In the genomic region with DNA sequence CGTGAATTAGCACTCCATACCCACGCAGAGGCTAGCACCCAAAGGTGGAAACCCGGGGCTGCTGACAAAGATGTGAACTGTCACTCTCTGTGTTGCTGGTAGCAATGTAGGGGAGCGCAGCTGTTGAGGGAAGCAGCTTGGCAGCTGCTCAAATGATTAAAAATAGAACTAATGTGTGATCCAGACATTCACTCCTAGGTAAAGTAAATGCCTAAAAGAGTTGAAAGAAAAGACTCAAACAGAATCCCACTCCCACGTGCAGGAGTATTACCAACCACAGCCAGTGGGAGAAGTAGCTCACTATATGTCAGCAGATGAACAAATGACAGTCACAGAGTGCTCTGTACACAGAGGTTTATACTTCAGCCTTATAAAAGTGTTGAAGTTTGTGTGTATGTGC, we compare ENCODE assay signal across 10 mouse cellular contexts.
DNase-seq lines count a peak whose midpoint lies in the region; ATAC-seq lines count a peak whose summit lies in the region.
"Had no signal": no experiment of that assay in that cellular context is flagged by ENCODE, and none has a peak within 500 bp of the region (broad histone marks: within the 10 kb centered on the region; RNA-seq: fewer than 3 reads in every experiment).

No protein-coding gene starts in this region.

- DNase-seq in layer of hippocampus, adult 11-12 months (ENCODE audit: low spot score), result peak; percentile 21
- no peak for DNase-seq in layer of hippocampus, postnatal 25 days (ENCODE audit: extremely low spot score in 1 of 2, low spot score in 1 of 2)
- DNase-seq in cerebellum, postnatal 14 days, result peak; percentile 27 to 50
- DNase-seq in right cerebral cortex, postnatal 10 days (ENCODE audit: low spot score in 2 of 2), result peak; percentile 32 to 59
- DNase-seq in lung, adult 18-20 months, result no peak
- no peak for DNase-seq in spleen, postnatal 36 days (ENCODE audit: low spot score in 2 of 2)
- DNase-seq: liver had no signal

- H3K9me3 ChIP-seq in heart, embryonic 13.5 days, result no peaks in the 10 kb centered on the region
- H3K9me3 ChIP-seq: midbrain, embryonic 13.5 days had no signal

- peaks cover 10% of the 10 kb centered on the region for H3K4me1 ChIP-seq in heart, embryonic 13.5 days
- H3K4me1 ChIP-seq: midbrain, embryonic 13.5 days had no signal

- no peak overlapping the region for H3K4me2 ChIP-seq in heart, embryonic 13.5 days
- H3K4me2 ChIP-seq: midbrain, embryonic 13.5 days had no signal

- no peaks in the 10 kb centered on the region for H3K27me3 ChIP-seq in heart, embryonic 13.5 days (replicated peaks)
- H3K27me3 ChIP-seq: midbrain, embryonic 13.5 days had no signal

- no peak overlapping the region for H3K4me3 ChIP-seq in heart, embryonic 13.5 days
- H3K4me3 ChIP-seq: midbrain, embryonic 13.5 days had no signal

- H3K9ac ChIP-seq in heart, embryonic 13.5 days, result no peak overlapping the region
- H3K9ac ChIP-seq: midbrain, embryonic 13.5 days had no signal

- no peaks in the 10 kb centered on the region for H3K36me3 ChIP-seq in heart, embryonic 13.5 days
- H3K36me3 ChIP-seq: midbrain, embryonic 13.5 days had no signal

- ATAC-seq in heart, embryonic 13.5 days (ENCODE audit: extremely low read depth, insufficient number of reproducible peaks, low FRiP score, low TSS enrichment), result no peak; the same call in 1 of the 2 replicates
- no peak for ATAC-seq in megakaryocyte, adult 5-6 weeks (ENCODE audit: poor library complexity, severe bottlenecking)
- ATAC-seq: midbrain, embryonic 13.5 days had no signal

- 28% methylated on average over 5 of the region's 5 CpGs for WGBS in heart, embryonic 13.5 days

- H3K27ac ChIP-seq in heart, embryonic 13.5 days (replicated peaks), result peak overlapping the region; percentile 48; the same call in 1 of the 2 replicates
- H3K27ac ChIP-seq: midbrain, embryonic 13.5 days had no signal

Comparison
In these comparisons a context has a peak if more than half of its experiments do, and no peak if none do; other contexts are left out.
1. DNase-seq: peak in layer of hippocampus, adult 11-12 months (single experiment), cerebellum, postnatal 14 days (2 of 2) and right cerebral cortex, postnatal 10 days (2 of 2); none in layer of hippocampus, postnatal 25 days (0 of 2), lung, adult 18-20 months (0 of 2) and spleen, postnatal 36 days (0 of 2).